Mouse (Mus musculus): ENCODE measurements around the gene Dkk1. TPM values are rescaled to one million over a fixed set of nuclear protein-coding genes. Genes with fewer than 3 reads are reported as not detected.

Dkk1 gene
- polyA plus RNA-seq (2014; fragmentation: Illumina TruSeq; extraction: RNeasy Lipid Tissue Mini Kit (QIAGEN cat#74804); ENCODE audit: low replicate concordance): not detected

GRCm38 (mm10) chr19:30549044-30549853, at the start of gene Dkk1:
Dkk1 (minus strand) TSS chr19:30549665.

Measured in small intestine, adult 10 weeks (tissue).